Mouse (Mus musculus) intestine, embryonic 15.5 days (tissue): ENCODE results near the gene Kif23. TPM values are rescaled to one million over a fixed set of nuclear protein-coding genes. Genes with fewer than 3 reads are reported as not detected.

Experiments used
- polyA plus RNA-seq: library from polyadenylated mRNA; unstranded; fragments of >200 nt; fragmentation: Nextera tagmentation; extraction: Ambion mirVana; gene quantifications from 2 replicates; pipeline ENCODE4 v1.2.1, GENCODE M21; 2015

Gene Kif23
- polyA plus RNA-seq, 1 experiment from 2014 or later, result 92.6 TPM

Other genes with a start within 250 kb of the Kif23 start
- gene Rplp1, start 32.2 kb downstream of the Kif23 start, polyA plus RNA-seq, result 1,374 and 1,471 TPM in 2 replicates
- 7.6 and 9.6 TPM in 2 replicates for gene Paqr5, start 80.1 kb upstream of the Kif23 start, polyA plus RNA-seq
- 17.7 and 20.8 TPM in 2 replicates for gene Glce, start 175.9 kb upstream of the Kif23 start, polyA plus RNA-seq